Mouse (Mus musculus) heart, adult 2 months (tissue): Measurements from ENCODE around the gene Elovl5. TPM values are rescaled to one million over a fixed set of nuclear protein-coding genes. Genes with fewer than 3 reads are reported as not detected.

Experiments used
- DNase-seq, 2 experiments: peaks; one replicate each; pipeline ENCODE4 v3.0.0; 2021
- H3K27ac ChIP-seq: fragments of 200-600 bp; 2 replicates; pipeline ENCODE4 v1.8.1; 2022
- H3K27me3 ChIP-seq: fragments of 200-500 bp; 2 replicates; pipeline ENCODE4 v1.6.1; 2012; ENCODE audit warnings: mild to moderate bottlenecking, low read length, inconsistent platforms, mixed read lengths; ENCODE audit not compliant: control insufficient read depth, insufficient read depth
- H3K36me3 ChIP-seq: fragments of 200-500 bp; 2 replicates; pipeline ENCODE4 v1.6.1; 2012; ENCODE audit warnings: low read length, inconsistent platforms; ENCODE audit not compliant: control insufficient read depth, insufficient read depth
- H3K4me1 ChIP-seq: fragments of 200-500 bp; 2 replicates; pipeline ENCODE4 v1.6.1; 2011; ENCODE audit warnings: low read length; ENCODE audit not compliant: control insufficient read depth, insufficient read depth
- H3K4me3 ChIP-seq: fragments of 200-600 bp; 2 replicates; pipeline ENCODE4 v1.8.1; 2022
- H3K79me2 ChIP-seq: fragments of 200-500 bp; replicated peaks from 2 replicates; pipeline ENCODE4 v1.6.1; 2012; ENCODE audit warnings: mild to moderate bottlenecking, inconsistent platforms, low read length, moderate library complexity, mixed read lengths; ENCODE audit not compliant: control insufficient read depth, insufficient read depth
- H3K9ac ChIP-seq: fragments of 200-500 bp; 2 replicates; pipeline ENCODE4 v1.6.1; 2012; ENCODE audit warnings: low read depth, mild to moderate bottlenecking, control low read depth, inconsistent platforms, low read length, mixed read lengths
- CTCF ChIP-seq: fragments of 200-600 bp; IDR thresholded peaks from 2 replicates; pipeline ENCODE4 v1.8.1; 2022; ENCODE audit warnings: antibody characterized with exemption, mild to moderate bottlenecking, moderate library complexity
- EP300 ChIP-seq: fragments of 200-500 bp; IDR thresholded peaks from 2 replicates; pipeline ENCODE4 v1.6.1; 2011; ENCODE audit warnings: low read depth, low read length, control low read depth; ENCODE audit not compliant: insufficient read depth
- POLR2A ChIP-seq: fragments of 200-500 bp; IDR thresholded peaks from 2 replicates; pipeline ENCODE4 v1.6.1; 2011; ENCODE audit warnings: mild to moderate bottlenecking, low read depth, low read length, control low read depth; ENCODE audit not compliant: insufficient read depth
- WGBS: fragments of 180-500 bp; shearing (Covaris S2); methylation state at CpG from one replicate; pipeline ENCODE4 v1.1.7; 2018; 5-methylcytosine and 5-hydroxymethylcytosine counted together
- intact Hi-C: fragments of 180-260 bp; cut with DNase I; formaldehyde crosslinking; loops from one replicate; pipeline ENCODE4 v1.15.1; 2025
- polyA plus RNA-seq: library from polyadenylated mRNA; depleted of rRNA; stranded (reverse); fragments of >200 nt; gene quantifications from 2 replicates; pipeline ENCODE4 v1.2.3, GENCODE M21; 2012
- total RNA-seq, 2 experiments: library from RNA; stranded (reverse); gene quantifications; 2 replicates each; pipeline ENCODE4 v1.2.3; 2021

Elovl5 gene
- total and polyA plus RNA-seq, 3 experiments = 34.0 to 37.5 (median 35.9) TPM

DNA sequence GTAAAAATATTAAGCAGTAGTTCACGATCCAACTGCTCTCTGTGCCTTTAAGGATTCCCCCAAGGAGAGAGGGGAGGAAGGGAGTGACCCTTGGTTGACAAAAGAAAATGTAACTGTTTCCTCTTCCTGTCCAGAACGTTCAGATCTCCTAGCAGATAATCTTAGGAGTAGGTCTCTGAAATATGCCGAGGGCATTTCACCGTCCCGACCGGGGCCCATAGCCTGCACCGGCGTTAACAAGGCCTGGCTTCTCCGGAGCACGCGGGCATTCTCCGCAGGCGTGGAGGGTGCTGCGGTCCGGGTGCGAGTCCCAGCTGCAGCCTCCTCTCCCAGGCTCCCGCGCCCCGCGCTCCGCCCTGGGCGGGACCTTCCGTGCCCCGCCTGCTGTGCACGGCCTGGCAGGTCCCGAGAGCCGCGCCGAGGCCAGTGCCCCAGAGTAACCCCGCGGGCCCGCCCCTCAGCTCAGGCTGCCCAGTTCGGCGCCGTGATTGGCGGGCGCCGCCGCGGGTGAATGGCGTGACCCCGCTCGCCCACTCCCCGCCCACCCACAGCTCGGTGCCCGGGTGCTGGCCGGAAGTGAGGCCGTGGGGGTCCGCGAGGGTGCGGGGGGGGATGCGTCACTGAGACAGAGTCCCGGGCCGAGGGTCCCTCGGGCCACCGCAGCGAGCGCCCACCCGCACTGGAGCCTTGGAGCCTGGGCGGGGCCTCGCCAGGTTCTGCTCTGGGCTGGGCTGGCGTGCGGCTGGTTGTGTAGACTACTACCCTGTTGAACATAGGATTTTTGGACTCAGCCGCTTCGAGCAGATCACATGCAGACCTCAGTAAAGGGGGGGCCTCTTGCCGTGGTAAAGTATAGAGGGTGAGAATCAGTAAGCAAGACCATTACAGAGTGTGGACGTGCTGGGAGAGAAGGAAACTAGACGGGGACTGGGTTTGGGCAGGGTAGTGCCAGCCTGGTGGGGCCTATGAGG is 6.6 kb upstream of the Elovl5 start:
- intact Hi-C loops = loop anchor here (1.0 to 10.0 kb wide), 5 partner anchors 90 to 264 kb away; partner anchors contain the start of gene Gclc

DNA sequence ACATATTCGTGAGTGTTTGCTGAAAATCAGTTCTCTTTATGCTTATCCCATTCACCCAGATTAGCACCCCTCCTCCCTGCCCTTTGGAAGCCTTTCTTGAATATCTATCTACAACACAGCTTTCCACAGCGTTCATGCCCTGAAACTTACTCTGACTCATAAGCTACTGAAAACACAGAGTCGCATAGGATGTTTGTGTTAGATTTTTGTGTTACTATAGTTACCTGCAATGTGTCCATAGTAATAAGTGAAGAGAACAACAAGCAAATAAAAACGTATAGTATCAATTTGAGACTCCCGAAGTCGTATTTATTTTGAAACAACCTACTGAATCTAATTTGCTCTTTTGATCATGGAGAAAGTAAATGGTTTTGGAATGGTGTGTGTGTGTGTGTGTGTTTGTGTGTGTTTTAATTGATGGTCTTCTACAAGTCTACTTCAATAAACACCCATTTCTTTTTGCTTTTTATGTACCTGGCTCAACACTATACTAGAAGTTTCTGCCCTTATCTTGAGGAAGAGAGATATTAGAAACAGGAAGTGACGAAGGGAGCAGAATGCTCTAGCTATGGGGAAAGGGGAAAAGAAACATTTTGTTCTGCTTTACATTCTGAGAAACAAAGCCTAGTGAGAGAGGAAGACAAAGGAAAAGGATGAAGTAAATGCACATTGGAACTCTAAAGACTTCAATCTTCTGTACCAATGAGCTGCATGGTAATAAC is 5.5 kb upstream of the Elovl5 start:
- TF ChIP-seq CTCF = no peak
- TF ChIP-seq EP300 = no peak
- no peak for TF ChIP-seq POLR2A
- intact Hi-C loops = loop anchor here (2.0 to 10.0 kb wide), 4 partner anchors 91 to 263 kb away; partner anchors contain the start of gene Gclc
- peak overlapping the region; percentile 88 for H3K4me3 ChIP-seq
- peaks cover 5% of the 10 kb centered on the region for H3K36me3 ChIP-seq
- DNase-seq = no peak
- peak overlapping the region; percentile 51; the same call in 1 of the 2 replicates for H3K9ac ChIP-seq
- peak overlapping the region; percentile 99 for H3K27ac ChIP-seq
- H3K27me3 ChIP-seq = no peaks in the 10 kb centered on the region
- no peaks in the 10 kb centered on the region for H3K79me2 ChIP-seq
- 17% methylated on average over 7 of the region's 7 CpGs for WGBS
- H3K4me1 ChIP-seq = peaks cover 10% of the 10 kb centered on the region

More for the DNA sequence above, 6.6 kb upstream of the Elovl5 start:
- Histone ChIP-seq H3K36me3 (peaks cover 5% of the 10 kb centered on the region), H3K4me3 (peak overlapping the region; percentile 88), H3K9ac (peak overlapping the region; percentile 96), H3K4me1 (peaks cover 10% of the 10 kb centered on the region), H3K27ac (peak overlapping the region; percentile 99), H3K79me2 (no peaks in the 10 kb centered on the region), H3K27me3 (no peaks in the 10 kb centered on the region)
- WGBS = 1% methylated on average over 58 of the region's 68 CpGs
- peak; percentile 97 to 99 for DNase-seq
- TF ChIP-seq POLR2A (peak; percentile 90), CTCF (no peak), EP300 (0 out of 2 replicates have a peak, but pooled peaks have one; percentile 58)

DNA sequence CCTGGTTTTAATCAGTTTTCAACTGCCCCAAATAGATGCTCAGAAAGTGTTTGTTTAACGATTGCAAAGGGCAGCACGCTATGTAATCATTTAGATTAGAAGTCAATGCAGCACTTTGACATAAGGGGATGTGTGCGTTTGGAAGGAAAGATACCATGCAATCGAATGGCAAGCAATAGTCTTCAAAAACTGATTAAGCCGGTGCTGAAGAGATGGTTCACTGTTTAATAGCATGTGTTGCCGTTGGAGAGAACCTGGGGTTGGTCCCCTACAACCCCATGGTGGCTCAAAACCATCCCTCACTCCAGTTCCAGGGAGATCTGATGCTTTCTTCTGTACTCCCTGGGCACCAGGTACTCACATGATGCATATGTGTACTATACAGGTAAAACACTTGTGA is 4.9 kb upstream of the Elovl5 start:
- intact Hi-C loops = loop anchor here (5.0 to 10.0 kb wide), 2 partner anchors 160 to 263 kb away; partner anchors contain the start of gene Gclc
- peaks cover 10% of the 10 kb centered on the region for H3K4me1 ChIP-seq
- H3K27ac ChIP-seq = peak overlapping the region; percentile 99
- H3K27me3 ChIP-seq = no peaks in the 10 kb centered on the region
- DNase-seq = no peak
- peaks cover 5% of the 10 kb centered on the region for H3K36me3 ChIP-seq
- 50% methylated on average over 6 of the region's 6 CpGs for WGBS
- H3K9ac ChIP-seq = no peak overlapping the region
- H3K79me2 ChIP-seq = no peaks in the 10 kb centered on the region
- TF ChIP-seq CTCF (no peak), POLR2A (no peak), EP300 (no peak)
- H3K4me3 ChIP-seq = no peak overlapping the region

DNA sequence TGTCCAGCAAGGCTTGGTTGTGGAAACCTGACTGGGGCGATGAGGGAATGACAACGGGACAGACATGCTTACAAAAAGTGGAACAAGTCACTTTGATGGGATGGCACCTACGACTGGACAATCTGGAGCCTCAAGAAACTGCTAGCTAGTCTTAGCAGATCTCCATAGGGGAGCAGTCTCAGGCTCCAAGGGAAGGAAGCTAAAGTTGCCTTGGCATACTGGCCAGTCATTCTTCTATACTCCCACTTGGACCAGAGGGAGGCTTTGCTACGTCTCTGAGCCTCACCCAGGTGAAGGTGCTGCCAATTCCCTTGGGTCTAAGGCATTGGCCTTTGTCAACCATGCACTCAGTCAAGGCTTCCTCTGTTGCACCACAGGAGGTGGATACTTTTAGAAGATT is 2.5 kb upstream of the Elovl5 start:
- H3K4me3 ChIP-seq = no peak overlapping the region

DNA sequence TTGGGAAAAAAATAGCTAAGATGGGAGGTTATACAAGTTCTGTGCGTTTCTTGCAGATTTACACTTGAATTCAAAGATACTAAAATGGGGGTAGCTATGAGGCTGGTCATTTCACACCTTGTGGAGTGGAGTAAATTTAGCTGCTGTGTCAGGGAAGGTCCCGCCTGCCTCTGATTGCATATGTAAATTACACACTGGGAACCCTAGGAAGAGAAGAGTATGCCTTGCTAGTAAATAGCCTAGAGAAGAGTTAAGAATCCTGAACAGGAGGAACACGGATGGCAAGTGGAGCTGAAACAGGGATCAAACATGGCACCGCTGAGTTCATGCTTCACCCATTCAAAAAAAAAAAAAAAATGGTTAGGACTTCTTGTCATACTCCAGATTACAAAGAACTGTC is 1.4 kb upstream of the Elovl5 start:
- TF ChIP-seq EP300 (no peak), POLR2A (no peak)
- Histone ChIP-seq H3K27me3 (no peaks in the 10 kb centered on the region), H3K36me3 (peaks cover 7% of the 10 kb centered on the region; the same call in 1 of the 2 replicates), H3K4me1 (peaks cover 7% of the 10 kb centered on the region), H3K9ac (no peak overlapping the region), H3K4me3 (no peak overlapping the region), H3K79me2 (peaks cover 2% of the 10 kb centered on the region; the same call in 1 of the 2 replicates), H3K27ac (no peak overlapping the region)
- no peak for DNase-seq
- intact Hi-C loops = loop anchor here (10.0 kb wide), 1 partner anchor 259 kb away; no protein-coding TSS in a partner anchor
- WGBS = 65% methylated on average over 4 of the region's 4 CpGs

More for the DNA sequence above, 2.5 kb upstream of the Elovl5 start:
- no peaks in the 10 kb centered on the region for H3K27me3 ChIP-seq
- TF ChIP-seq POLR2A (no peak), CTCF (no peak), EP300 (no peak)
- peaks cover 9% of the 10 kb centered on the region for H3K4me1 ChIP-seq
- H3K27ac ChIP-seq = no peak overlapping the region
- H3K9ac ChIP-seq = no peak overlapping the region
- H3K79me2 ChIP-seq = peaks cover 2% of the 10 kb centered on the region; the same call in 1 of the 2 replicates
- intact Hi-C loops = loop anchor here (5.0 to 10.0 kb wide), 2 partner anchors 162 to 260 kb away; partner anchors contain the start of gene Gclc
- 66% methylated on average over 4 of the region's 4 CpGs for WGBS
- no peak for DNase-seq
- peaks cover 7% of the 10 kb centered on the region; the same call in 1 of the 2 replicates for H3K36me3 ChIP-seq
